Mouse (Mus musculus): ENCODE measurements around the gene Umod.
A peak's percentile ranks its signal among the peaks of the same experiment; 100 is the strongest.

The Umod gene

DNA sequence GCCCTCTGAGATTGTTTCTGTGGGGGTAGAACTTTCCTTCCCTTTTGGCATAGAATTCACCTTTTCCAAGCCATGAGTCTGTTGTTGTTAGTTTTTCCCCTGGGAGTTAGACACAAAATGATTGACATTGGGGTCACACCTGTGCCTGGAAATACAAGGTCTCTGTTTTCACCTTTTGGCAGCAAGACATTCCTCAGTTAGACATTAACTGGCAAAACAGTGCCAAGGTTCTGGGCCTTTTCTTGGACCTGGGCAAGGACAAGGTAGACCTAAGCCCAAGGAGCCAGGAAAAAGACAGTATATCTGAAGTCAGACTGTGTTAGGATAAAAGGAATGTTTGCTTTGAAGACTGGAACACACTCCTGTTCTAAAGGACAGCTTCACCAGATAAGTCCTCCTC lies at the start of gene Umod:
Gene Umod (minus strand): TSS at position 27 of the 400 bp plus-strand sequence.
- DNase-seq (ENCODE audit: low spot score in 2 of 2) = no peak

DNA sequence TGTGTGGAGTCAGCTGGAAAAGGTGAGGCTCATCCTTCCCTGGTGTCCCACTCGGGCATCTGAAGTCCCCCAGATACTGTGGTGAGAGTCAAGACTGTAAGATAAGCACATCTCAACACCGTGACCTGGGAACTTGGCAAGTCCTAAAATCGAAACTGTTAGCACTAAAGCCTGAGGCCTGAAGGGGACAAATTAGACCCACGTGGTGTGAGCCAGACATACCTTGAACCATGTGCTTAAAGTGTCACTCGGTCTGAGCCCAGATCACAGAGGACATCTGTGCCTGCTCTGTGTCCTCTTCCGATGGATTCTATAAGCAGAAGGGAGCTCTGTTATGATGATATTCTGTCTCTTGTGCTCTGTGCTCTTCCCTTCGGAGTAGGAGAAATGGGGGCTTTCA lies 49.5 kb upstream of the Umod start:
- no peak for DNase-seq (ENCODE audit: low spot score in 2 of 2)

DNA sequence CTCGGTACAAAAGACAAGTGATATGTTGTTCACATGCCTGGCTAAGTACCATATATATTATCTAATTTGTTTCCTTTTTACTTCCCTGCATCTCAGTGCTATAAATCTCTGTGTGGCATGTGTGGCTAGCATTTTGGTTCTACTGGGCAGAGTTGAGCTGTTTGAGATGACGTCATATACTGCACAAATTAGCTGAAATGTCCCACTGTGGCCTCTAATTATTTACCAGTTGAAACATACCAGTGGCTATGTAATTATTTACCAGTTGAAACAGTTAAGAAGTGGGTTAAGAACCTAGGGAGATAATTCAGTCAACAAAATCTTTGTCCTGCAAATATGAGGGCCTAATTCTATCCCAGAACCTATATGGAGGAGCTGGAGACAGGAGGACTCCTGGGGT lies 48.5 kb upstream of the Umod start:
- no peak for DNase-seq (ENCODE audit: low spot score in 2 of 2)

DNA sequence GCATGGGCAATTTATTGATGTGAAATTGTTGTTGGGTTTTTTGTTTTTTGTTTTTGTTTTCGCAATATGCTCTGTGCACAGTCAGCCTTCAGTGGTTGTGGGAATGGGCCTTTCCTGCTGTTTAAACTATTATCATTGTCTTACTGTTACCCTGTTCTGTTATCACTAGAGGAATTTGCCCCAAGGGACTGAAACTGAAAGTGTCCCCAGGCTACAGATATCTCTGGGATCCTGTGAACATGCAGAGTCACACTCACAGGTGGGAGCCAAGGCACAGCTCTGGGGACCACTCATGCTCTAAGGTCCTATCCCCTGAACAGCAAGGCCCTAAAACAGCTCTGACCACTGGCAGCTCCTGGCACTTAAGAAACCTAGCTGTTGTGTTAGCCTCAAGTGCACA lies 48.1 kb upstream of the Umod start:
- DNase-seq (ENCODE audit: low spot score in 2 of 2) = no peak

DNA sequence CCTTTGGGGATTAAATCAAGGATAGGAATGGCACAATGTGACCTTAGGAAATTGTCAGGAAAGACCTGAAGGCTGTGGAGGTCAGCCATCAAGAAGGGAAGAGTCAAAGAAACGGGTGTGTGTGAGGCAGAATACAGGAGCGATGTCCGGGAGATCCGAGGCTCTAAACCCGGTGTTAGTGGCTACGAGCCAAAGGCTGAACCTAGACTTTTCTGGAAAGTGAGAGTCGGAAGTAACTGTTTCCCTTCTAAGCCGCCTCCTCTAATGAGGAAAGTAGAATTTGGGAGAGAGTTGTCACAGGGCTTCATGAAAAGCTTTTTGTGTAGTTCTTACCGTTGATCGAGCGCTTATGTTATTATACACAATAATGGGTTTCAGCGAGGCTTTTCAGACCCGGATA lies 47.4 kb upstream of the Umod start:
- DNase-seq (ENCODE audit: low spot score in 2 of 2) = no peak

DNA sequence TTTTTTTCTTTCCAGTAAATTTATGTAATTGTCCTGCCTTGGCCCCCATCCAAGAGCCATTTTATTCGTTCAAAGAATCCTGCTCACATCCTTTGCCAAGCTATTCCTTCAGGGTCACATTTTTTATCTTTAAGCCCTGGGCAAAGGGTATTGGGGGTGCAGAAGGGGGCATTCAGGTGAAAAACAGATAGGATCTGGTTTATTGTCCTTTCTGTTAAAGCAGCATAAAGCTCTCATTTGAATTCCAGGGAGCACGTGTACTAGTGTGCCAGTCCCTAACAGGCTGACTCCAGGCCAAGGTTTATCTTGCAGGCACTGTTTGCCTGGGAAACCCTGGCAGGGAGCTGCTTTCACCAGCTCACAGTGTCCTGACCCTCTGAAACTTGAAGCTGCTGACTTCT lies 46.8 kb upstream of the Umod start:
- DNase-seq (ENCODE audit: low spot score in 2 of 2) = no peak

DNA sequence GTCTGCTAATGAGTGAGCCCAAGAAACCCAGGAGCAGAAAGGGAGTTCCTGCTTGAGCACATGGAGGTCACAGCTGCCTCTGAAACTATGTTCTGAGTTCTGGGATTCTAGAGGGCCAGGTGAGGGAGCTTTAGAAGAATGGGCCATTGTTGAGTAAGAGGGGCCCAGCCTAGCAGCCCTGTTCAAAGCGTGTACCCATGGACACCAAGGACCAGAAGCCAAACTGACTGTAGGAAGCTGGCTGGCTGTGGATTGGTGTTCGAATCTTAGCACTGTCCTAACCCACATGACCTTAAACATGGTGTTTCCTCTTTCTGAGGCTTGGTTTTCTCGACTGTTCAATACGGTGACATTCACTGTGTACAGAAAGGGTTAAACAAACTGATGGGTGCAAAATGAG lies 44.3 kb upstream of the Umod start, which contains the start of gene Pdilt:
Gene Pdilt (minus strand): TSS at position 101 of the 400 bp plus-strand sequence.
- DNase-seq (ENCODE audit: low spot score in 2 of 2) = no peak

DNA sequence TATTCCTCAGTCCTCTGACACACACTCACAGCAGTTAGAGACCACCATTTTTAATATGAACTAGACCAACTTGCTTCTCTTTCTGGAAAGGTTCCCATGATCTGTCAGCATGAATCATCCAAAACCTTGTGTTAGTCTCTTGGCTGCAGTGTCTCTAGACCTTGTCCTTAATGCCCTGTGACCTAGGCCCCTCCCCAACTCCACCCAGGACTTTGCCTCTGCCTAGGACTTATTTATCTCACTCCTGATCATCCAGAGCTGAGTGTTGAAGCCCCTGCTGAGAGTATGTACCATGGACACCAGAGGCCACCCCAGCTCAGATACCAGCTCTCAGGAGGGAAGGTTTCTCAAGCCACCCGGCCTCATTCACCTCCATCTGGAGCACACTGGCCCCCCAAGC lies 43.3 kb upstream of the Umod start:
- DNase-seq (ENCODE audit: low spot score in 2 of 2) = no peak

DNA sequence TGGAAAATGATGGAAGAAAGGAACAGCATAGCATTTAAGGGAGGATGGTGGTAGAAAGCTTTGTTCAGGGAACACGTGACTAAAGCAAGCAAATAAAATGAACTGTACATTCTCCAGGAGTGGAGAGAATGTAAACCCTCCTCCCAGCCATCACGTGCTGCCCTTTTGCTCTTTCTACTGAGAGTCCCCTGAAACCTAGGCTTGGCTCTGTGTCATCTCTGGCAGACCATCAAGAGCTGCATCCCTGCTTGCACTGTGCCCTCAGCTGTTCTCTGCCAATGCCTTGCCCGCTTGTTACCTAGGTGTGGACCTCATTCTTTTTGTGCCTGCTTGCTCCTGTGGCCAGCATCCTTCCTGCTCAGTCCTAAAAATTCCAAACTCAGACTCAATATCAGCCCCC lies 42.7 kb upstream of the Umod start:
- no peak for DNase-seq (ENCODE audit: low spot score in 2 of 2)

DNA sequence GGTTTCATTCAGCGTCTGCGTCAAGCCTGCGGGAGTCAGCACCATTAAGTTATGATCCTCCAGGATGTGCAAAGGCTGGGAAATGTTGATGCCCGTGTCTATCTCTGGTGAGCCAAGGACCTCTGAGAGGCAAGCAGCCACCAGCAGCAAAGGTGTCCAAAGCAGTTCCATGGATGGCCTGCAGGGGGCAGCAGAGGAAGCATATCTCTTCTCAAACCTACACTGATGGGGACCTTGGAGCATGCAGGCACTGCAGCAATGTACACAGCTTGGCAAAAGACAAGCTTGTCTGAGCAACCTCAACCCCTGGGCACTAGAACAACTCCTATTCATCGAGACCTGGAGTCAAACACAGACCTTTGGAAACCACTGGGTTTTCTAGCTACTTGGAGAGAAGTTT lies 40.6 kb upstream of the Umod start:
- peak; percentile 52 to 70 for DNase-seq (ENCODE audit: low spot score in 2 of 2)

DNA sequence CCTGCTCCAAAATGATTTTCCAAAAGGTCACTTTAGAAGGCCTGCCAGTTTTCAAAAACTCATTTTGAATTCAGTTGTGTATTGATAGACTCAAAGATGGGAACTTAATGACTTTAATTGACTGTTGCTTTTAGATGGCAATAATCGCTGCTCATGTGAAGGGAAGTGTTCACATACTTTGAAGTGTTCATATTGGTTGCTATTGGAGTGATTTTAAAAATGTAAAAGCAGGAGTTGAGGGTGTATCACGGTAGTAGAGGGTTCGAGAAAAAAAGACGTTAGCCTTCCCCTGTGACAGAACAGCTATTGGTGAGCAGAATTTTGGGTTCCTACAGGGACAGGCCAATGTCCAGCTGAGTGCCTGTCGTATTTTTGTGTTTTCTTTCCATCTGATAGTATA lies 40.1 kb upstream of the Umod start, which contains the start of gene Acsm5:
Gene Acsm5 (plus strand): TSS at position 301 of the 400 bp plus-strand sequence.
- DNase-seq (ENCODE audit: low spot score in 2 of 2) = no peak

DNA sequence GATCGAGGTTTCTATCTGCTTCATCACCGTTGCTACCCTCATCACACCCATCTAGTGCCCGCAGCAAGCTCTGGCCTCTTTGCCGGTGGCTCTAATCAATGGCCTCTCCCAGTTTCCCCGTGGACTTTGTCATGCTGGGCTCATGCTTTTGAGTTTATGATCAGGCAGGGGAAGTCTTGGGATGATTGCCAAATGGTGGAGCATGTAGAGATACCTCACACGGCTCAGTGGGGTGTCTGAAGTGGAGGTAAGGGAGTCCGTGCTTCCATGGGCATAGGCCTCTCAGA lies 37.1 kb upstream of the Umod start:
- no peak for DNase-seq (ENCODE audit: low spot score in 2 of 2)

DNA sequence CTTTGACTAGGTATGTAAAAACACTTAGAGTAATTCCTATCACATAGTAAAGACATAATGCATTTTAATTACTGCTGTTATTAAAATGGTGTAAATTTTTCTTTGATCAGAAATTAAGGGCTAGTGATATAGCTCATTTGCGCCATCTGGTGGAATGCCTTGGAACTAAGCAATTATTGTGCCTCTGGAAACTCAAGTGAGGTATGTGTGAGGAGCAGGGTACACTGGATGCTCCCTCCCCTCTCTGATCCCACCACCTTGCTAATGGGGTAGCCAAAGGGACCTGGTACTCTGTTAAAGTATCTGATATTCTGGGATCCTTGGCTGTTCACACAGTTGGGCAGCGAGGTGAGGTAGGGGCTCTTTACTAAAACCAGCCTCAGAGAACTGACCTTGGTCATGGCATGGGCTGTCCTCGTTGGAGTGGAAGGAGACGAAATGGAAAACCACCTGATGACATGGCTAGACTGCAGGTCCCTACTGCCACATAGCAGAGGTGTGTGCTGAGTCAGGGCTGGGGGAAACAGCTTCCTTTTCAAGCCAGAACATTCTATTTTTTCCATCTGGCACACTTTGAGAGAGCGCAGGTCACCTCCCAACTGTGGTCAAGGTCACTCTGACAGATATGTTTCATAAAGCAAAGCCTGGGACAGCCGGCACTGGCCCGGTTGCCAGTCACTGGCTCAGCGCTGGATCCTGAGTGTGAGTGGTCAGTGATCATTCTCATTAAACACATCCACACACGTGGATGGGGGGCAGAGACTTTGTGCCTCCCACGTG lies 36.6 kb upstream of the Umod start:
- DNase-seq (ENCODE audit: low spot score in 2 of 2) = peak in 1 of 2 experiments; percentile 13

DNA sequence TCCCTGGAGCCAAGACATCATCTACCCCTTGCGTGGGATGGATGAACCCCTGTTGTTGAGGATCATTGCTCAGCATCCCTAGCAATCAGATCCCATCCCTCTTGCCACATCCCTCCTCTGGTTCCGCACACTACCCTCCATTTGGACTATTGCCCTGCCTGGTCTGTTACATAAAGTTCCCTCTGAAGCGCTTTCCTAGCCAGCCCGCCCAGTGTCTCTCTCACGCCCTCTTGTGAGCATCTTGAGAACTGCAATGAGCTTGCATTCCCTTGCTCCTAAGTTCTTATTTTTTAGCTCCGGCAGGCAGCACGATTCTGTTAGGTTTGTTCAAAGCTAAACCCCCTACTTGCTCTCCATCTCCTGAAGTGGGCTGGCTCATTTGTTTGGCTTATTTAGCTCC lies 34.0 kb upstream of the Umod start:
- DNase-seq (ENCODE audit: low spot score in 2 of 2) = peak; percentile 14 to 22

DNA sequence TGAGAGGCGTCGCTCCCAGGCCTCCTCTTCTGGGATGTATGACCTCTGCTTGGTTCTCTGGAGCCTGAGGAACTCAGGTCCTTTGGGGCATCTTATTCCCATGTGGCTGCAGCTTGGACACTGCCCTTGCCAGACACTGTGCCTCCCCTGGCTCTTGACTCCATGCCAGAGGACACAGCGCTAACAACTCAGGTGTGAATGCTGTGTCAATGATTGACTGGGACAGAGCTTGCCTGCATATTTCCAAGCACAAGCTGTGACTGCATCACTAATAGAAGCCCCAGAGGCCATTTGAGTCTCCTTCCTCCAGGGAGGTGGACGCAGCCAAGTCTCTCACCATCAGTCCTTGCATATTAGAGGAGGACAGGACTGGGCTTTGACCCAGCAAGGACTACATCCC lies 32.1 kb upstream of the Umod start:
- DNase-seq (ENCODE audit: low spot score in 2 of 2) = no peak

DNA sequence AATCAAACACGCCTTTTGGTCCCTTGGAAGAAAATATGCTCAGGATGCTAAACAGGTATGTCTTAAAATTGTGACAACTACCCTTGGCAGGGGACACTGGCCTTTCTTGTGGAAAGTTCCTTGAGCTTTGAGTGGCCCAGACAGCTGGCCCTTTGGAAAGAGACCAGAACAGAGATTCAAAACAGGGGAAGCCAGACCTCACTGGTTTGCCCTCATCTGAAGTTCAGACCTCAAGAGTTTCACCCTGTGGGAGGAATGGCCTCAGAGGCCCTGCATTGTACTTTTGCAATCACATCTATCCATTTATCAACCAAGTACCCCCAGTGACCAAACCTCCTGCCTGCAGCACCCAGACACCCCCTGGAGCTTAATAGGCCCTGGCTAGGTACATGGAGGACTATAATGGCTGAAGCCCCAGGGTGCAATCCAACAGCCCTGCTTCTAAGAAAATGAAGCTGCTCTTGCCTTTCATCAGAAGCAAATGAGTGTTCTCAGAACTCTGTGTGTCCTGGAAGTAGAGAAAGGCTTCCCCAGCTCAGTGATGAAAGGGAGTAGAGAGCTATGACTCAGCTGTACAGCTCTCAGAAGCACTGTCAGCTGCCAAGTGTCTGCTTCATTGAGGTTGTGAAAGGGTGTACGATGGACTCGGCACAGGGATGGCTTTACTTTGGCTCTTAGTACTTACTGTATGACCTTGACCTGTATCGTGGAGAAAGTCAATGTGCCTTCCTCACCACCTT lies 11.1 kb upstream of the Umod start:
- no peak for DNase-seq (ENCODE audit: low spot score in 2 of 2)

DNA sequence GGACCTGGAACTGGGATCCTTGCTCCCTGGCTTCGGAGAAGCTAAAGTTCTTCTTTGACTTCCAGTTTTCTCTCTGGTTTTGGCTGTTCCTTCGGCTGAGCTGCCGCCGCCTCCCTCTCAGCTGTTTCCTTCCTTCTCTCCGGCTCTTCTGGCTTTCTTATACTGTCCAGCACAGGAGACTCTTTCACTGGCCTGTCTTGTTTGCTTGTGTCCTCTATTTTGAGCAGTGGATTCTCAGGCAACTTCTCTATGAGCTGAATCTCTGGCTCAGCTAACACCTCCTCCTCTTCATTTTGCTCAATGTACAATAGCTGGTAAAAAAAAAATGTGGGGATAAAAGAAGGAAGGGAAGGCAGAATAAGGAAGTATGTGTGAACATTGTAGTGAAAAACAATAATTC lies 7.6 kb upstream of the Umod start:
- peak in 1 of 2 experiments; percentile 4 for DNase-seq (ENCODE audit: low spot score in 2 of 2)

DNA sequence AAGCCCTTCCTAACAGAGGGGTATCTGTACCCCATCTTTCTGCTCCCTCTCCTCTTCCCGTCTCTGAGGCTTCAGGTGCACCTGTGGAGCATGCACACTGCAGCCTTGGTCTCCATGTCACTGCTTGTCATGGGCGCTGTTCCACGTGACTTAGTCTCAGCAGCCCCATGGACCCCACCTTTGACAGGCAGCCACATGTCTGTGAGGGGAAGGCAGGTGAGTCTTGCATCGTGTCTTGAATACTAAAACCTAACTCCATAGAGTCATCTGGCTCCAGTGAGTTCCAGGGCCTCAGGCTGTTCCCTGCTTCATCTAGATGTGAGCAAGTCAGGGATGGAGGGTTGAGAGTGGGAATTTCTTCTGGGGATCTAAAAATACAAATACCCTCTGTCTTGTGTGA lies 5.1 kb upstream of the Umod start:
- DNase-seq (ENCODE audit: low spot score in 2 of 2) = no peak

DNA sequence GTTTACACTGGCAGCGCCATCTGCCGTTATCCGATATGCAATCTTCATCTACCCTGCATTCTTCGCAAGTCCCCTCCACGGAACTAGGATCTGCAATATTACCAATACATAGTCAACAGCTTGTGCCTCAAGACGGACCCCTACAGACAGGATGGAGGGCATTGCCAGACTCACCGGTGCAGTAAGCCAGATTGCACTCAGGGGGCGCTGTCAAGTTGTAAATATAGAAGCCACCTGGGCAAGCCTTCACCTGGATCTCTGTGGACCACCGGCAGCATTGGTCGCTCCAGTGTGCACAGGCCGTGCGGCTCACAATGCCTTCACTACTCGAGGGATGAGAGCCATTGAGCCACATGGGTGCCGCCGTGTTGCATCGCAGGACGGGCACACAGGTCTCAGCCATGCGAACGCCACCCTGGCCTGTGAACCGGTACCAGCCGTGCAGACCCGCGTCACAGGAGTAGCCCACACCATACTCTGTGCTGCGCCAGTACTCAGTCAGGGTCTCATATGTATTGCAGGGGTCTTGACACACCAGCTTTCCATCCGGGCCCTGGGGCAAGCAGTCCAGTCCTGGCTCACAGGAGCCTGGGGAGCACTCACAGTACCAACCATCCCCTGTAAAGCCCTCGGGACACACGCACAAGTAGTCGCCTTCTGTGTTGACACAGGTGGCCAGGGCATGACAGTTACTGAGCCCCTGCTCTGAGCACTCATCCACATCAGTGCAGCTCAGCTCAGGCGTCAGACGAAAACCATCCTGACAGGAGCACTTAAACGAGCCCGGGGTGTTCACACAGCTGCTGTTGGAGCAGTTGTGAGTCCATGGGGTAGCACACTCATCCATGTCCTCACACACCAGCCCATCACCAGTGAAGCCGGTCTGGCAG lies 2.3 kb downstream of the Umod start:
- no peak for DNase-seq (ENCODE audit: low spot score in 2 of 2)

DNA sequence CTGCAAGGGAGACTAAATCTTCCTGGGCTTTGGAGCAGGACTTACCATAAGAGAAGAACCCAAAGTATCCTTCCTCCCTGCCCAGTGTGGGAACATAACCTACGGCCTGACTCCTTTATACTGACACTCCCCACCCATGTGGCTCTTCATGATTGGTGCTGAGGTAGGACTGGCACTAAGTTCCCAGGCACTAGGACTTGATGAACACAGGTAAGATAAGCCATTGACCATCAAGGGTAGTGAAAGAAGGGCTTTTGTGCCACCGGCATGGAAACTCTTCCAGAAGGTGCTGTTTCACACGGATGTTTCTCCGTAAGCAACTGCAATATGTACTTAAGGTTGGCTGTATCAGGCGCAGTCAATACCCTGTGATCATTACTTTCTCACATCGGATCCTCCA lies 19.9 kb downstream of the Umod start, which contains the start of gene Gp2:
Gene Gp2 (minus strand): TSS at position 101 of the 400 bp plus-strand sequence.
- DNase-seq (ENCODE audit: low spot score in 2 of 2) = no peak

DNA sequence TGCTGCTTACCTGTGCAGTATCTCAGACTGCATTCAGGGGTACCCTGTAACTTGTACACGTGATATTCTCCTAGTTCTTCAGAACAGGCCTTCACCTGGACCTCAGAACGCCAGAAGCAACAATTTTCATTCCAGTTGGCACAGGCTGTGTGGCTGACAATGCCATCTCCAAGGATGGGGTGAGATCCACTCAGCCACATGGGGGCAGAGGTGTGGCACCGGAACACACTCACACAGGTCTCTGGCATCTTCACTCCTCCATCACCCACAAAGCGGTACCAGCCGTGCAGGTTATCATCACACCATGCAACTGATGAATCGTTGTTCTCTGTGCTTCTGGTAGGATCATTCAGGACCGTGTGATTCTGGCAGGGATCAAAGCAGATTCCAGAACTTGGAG lies 24.9 kb downstream of the Umod start:
- no peak for DNase-seq (ENCODE audit: low spot score in 2 of 2)

DNA sequence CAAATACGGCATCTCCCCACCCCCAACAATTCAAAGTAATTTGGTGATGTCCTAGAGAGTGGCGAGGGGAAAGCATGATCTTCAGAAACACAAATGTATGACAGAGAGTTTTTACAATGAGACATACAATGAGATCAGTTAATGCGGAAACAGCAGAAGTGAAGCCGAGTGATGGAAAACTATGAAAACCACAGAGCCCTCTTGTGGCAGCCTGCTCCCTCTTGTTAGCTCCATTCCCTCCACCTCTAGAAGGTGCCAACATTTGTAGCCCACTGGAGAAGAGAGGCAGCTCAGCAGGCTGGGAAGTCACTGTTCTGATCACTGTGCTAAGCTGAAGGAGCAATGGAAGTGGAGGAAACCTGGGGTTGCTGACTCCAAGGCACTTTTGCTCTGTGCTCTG lies 35.2 kb downstream of the Umod start:
- DNase-seq (ENCODE audit: low spot score in 2 of 2) = no peak
